Mouse (Mus musculus): Measurements from ENCODE around the gene Tmtc3.

Tmtc3 gene

DNA sequence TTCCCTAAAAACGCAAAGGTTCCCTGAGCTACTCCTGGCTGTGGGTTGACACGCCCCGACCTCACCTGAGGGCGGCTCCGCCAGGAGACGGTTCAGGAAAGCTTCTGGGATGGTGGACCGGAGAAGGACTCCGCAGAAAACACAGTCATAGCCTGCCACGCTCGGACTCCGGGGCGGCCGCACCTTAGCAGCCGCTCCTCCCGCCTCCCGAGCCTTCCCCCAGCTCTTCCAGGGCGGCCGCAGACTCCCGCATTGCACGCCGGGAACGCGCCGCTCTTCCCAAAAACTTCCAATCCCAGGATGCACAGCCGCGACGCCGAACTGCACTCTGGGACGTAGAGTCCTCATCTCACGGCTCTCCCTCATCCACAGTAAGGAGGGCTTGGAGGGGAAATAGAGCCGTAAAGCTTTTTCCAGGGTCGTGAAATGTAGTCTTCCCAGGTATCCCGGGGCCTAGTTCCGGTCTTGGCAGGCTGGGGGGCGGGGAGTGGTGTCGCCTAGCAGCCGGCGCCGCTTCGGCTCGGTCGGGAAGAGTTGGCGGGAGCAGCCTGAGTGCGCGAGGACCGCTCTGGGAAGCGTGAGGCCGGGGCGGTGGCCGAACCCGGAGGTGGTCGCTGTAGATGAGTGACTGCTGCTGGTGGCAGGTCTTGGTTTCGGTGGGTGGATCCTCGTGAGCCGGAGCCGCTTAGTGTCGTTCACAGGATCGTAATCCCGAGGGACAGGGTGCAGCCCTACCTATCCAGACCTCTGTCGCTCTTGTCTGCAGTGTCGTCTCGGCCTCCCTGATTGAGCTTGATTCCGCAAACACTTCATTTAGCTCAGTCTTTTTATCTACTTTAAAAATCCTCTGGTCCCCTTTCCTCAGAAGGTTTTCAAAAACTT, at the start of gene Tmtc3, which contains the start of gene Cep290:
Gene Tmtc3, minus strand, starts transcription at position 254 of the 882 bp plus-strand sequence.
Gene Cep290, plus strand, starts transcription at position 462 of the 882 bp plus-strand sequence.
- peak; percentile 97 to 98 for DNase-seq (ENCODE audit: inconsistent age in 2 of 2, low spot score in 1 of 2)

DNA sequence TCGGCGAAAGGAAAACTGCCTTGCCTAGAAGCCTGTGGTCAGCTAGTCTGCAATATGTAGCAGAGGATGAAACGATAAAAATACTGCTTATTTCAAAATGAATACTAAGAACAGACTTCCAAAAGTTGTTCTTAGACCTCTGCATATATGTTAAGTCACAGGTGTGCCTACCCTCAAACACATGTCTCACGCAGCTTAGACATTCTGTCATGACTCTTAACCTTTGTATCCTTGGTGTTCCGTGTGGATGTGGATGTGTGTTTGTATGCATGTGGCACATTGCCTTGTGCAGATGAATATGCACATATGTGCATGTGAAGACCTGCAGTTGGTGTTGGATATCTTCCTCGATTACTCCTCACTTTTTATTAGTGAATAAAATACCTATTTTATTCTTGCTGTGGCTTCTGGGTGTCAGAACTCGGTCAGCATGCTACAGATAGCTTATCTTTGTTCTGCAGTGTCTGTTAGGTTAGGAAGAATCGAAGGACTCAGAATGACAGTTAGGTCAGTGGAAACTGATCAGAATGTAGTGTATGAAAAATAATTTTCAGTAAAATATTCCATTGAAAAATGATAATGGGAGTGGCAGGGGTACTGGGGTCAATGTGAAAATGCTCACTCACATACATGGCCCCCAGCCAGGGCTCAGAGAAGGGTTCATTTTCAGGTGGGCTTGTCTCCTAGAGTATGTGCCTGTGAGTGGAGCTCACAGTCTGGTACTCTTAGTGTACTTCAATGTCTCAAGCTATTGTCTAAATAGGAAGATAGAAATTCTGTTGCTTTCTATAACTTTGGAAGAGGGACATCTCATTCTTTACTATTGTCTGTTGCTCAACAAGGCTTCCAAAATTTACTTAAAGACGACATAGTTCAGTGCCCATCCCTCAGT, 37.6 kb upstream of the Tmtc3 start:
- no peak for DNase-seq (ENCODE audit: inconsistent age in 2 of 2, low spot score in 1 of 2)

DNA sequence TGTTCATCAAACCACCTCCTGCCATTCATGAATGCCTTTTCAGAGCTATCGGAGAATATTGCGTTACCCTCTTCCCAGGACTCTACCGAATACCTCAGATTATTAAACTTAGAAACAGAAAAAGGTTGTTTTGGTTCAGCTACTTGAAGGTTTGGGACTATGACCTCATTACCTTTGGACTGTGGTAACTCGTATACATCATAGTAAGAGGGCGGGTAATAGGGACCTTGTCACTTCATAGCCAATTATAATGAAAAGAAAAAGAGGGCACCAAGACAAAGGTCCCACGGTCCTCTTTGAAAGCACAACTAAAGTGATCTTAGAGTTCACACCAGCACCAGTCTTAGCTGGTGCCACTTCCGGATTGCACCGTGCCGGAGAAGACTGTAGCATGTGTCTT, 35.2 kb upstream of the Tmtc3 start:
- DNase-seq (ENCODE audit: inconsistent age in 2 of 2, low spot score in 1 of 2) = no peak

DNA sequence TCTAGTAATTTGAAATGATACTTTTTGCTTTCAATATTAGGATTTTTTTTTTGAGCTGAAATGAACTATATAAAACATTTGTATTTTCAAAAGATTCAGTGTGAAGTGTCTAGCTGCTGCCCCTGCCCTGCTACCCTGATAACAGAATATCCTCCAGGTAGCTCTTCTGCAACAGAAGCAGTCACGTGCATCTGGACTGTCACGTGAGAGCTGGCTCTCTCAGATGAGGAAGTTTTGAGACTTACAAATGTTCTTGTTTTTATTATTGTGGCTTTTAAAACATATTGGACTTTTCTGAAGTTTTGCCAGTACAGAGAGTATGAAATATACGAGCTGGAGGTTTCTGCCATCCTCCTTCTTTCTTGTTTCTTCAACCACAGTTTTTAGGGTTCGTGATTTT, 34.5 kb upstream of the Tmtc3 start:
- DNase-seq (ENCODE audit: inconsistent age in 2 of 2, low spot score in 1 of 2) = no peak

DNA sequence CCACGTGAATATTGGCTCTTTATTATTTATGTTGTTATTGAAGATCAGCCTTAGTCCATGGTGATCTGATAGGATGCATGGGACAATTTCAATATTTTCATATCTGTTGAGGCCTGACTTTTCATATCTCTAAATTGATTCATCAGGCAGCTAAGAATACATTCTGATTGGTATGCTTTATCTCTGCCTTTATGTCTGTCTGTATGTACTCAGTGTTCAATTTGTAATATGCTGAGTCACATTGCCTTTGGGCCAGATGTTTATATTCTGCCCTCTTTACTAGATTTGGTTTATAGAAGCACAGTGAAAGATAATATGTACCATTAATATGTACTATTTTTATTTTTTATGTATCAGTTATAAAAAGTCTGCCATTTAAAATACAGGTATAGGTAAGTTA, 21.0 kb upstream of the Tmtc3 start:
- no peak for DNase-seq (ENCODE audit: inconsistent age in 2 of 2, low spot score in 1 of 2)

DNA sequence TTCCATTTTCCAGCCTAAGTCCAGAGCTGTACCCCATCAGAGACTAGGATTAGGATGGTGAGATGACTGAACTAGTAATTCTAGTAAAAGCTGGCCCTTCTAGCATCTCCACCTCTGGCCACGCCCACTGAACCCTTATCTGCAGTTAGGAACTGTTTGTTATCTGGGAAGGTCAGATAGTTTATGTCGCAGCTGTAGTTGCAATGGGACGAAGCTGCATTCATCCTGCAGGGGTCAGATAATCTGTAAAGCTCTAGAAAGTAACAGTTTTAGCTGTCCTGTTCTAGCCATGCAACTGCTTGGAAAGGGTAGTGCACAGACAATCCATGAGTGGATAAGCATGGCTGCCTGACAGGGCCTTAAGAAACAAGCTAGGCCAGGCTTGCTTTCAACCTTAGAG, 11.2 kb upstream of the Tmtc3 start:
- DNase-seq (ENCODE audit: inconsistent age in 2 of 2, low spot score in 1 of 2) = peak in 1 of 2 experiments; percentile 38

DNA sequence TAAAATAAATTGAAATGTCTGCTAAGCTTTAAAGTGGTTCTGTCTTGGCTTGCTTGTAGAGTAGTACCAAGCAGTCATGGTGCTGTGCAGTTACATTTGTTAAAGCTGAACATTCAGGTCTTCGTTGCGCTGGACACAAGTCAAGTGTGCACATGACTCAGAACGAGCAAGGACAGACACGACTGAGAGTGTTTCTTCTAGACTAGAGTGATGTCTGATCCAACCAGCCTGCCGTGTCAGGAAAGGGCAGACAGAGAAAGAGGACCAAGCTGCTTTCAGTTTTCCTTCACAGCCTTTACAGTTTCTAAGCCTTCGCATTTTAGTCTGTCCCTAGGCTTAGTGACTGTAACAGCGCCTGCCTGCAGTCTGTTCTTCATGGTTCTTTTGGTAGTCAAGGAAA, 4.8 kb upstream of the Tmtc3 start:
- peak; percentile 40 to 61 for DNase-seq (ENCODE audit: inconsistent age in 2 of 2, low spot score in 1 of 2)

DNA sequence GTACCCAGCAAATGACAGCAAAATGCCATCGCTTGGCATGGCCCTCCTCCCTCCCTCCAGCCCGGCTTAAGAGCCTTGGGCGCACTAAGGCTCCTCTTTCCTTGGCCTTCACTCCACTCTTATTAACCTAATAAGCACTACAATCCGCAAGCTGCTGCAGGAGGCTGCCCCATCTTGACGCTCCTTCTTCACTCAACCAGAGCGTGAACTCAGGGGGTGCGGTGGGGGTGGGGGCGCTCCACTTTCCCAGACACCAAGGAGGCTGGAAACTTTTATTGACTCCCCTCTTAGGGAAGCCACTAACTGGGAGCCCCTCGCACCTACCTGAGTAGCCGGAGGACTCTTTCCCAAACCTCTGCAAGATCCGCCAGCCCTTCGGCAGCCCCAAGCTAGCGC, 451 bp downstream of the Tmtc3 start:
- DNase-seq (ENCODE audit: inconsistent age in 2 of 2, low spot score in 1 of 2) = no peak

DNA sequence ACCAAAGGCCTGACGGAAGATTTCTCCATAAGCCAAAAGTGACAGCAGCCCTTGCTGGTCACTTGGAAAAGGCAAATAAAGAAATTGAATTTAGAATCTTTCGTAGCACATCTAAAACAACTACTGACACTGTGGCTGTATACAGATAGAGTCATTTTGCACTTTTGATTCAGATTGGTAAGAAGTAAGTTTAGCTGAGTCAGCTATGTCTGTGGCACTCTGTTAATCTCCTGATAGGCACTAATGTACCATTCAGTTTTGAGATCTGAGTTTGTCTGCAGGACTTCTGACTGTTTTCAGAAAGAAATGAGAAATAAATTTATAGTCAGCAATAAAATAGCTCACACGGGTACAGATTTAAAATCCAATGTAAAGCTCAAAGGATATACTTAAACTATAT, 7.6 kb downstream of the Tmtc3 start:
- DNase-seq (ENCODE audit: inconsistent age in 2 of 2, low spot score in 1 of 2) = no peak

DNA sequence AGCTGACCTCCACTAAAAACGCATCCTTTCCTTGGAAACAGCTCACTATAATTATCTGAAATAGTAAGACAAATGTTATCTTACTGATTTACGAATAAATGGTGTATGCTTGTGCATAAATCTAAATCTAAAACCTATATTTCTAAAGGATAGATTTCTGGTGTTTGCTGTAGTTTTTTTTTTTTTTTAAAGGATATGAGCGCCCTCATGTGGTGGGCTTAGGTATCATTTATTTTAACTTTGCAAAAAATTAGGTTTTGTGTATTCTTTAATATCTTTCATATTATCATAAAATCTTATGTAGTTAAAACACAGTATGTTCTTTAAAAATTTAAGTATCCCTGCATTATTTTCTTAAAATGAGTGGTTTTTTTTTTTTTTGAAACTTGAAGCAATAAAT, 12.1 kb downstream of the Tmtc3 start:
- DNase-seq (ENCODE audit: inconsistent age in 2 of 2, low spot score in 1 of 2) = no peak

DNA sequence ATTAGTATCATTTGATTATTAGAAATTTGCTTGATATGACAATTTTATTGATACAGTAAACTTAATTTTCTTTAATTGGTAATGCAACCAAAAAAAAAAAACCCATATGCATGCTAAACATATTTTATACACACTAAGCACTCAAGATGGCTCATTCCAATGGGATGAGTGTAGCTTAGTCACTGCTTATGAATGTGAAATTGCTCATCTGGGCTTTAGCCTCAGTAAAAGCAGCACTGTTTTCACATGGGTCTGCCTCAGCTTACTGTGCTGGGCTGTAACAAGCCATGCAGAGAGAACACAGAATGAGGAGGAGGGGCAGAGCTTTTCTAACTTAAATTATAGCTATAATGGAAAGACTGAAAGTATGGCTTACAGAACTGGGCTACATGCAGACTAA, 26.6 kb downstream of the Tmtc3 start:
- DNase-seq (ENCODE audit: inconsistent age in 2 of 2, low spot score in 1 of 2) = no peak

DNA sequence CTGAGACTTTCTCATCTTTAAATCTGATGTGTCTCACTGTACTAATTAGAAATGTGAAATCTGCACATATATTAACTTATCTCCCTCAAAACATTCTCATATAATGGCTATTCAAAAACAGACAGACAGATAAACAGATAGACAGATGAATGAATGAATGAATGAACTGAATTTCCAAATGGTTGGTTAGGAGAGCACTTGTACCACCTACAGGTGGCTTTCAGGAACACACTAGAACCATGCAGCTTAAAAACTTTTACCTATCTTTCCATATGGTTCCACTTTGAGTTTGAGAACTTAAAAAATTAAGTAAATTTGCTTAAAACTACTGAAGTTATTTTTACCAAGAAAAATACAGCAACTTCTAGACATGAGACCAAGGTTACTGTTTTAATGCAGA, 37.8 kb downstream of the Tmtc3 start:
- DNase-seq (ENCODE audit: inconsistent age in 2 of 2, low spot score in 1 of 2) = no peak

DNA sequence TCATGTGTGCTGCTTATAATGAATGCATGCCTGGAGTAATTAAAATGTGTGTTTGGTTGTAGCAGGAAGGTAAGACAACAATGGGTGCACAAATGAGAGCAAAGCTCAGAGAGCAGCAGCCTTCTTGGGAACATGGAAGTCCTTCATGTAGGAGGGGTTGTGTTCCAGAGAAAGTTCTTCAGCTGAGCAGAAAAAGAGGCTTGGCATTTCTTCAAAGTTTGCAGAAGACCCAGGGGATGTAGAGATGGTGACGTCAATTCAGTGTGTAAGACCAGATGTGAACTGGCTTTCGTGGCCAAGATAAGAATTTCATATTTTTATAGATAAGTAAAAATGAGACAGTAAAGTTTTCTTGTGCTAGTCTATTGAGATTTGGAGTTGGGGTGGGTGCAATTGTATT, 59.6 kb downstream of the Tmtc3 start:
- DNase-seq (ENCODE audit: inconsistent age in 2 of 2, low spot score in 1 of 2) = no peak

DNA sequence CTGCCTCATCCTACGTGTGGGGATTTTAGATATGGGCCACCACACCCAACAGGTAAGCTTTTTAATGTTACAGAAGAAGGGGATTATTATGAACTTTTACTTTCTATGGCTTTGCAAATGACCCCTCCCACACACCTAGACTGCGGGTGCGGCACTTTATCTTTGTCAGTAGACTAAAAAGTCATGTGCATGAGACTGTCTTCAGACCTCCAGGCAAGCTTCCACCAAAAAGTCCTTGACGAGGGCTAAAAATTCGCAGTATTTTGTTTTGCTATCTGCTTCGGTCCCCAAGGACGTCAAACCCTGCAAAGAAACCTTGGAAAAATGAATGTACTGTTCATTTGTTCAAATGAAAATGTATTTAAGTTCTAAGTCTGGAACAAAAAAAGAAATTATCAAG, 71.6 kb downstream of the Tmtc3 start:
- peak; percentile 37 to 80 for DNase-seq (ENCODE audit: inconsistent age in 2 of 2, low spot score in 1 of 2)

DNA sequence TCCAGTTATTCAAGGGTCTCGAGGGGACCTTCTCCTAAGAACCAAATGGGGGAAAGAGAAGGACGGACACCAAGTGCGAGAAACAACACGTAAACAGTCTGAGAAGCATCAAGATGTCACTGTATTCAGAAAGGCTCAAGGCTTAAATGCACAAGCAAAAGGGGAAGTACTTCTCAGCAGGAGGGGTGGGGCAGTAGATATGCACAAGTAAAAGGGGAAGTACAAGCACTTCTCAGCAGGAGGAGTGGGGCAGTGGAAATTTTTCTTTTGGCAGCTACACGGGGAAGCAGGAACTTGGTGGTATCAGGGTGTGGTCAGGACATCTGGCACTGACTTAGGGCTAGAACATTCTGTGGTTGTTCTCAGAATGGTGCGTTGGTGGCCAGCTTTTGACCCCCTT, 84.8 kb downstream of the Tmtc3 start:
- peak in 1 of 2 experiments; percentile 8 for DNase-seq (ENCODE audit: inconsistent age in 2 of 2, low spot score in 1 of 2)
